In the genomic region with DNA sequence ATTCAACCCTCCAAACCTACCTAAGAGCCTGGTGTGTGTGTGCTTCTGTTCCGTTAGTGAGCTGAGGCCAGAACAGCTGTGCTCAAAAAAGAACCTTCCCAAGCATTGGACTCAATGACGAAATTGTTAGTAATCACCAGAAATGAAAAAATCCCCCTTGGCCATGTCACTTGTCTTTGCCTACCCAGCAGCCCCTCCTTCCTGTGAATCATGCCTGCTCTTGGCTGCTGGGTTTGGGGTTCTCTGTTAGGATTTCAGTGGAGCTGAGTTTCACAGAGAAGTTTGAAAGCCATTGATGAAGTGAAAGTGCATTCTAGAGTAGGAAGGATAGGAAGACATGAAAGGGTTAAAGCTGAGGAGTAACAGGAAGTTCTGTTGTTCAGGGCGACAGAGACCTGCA, we compare ENCODE assay signal across 18 mouse cellular contexts. TPM values are rescaled to one million over a fixed set of nuclear protein-coding genes. Genes with fewer than 3 reads are reported as not detected.
DNase-seq lines count a peak whose midpoint lies in the region; ATAC-seq lines count a peak whose summit lies in the region.
"Had no signal": no experiment of that assay in that cellular context is flagged by ENCODE, and none has a peak within 500 bp of the region (broad histone marks: within the 10 kb centered on the region; RNA-seq: fewer than 3 reads in every experiment).

No protein-coding gene starts in this region.

- WGBS in heart, embryonic 15.5 days = 55% methylated on average over 3 of the region's 3 CpGs
- 71% methylated on average over 3 of the region's 3 CpGs for WGBS in hindbrain, embryonic 12.5 days

- H3K27me3 ChIP-seq in heart, embryonic 15.5 days = no peaks in the 10 kb centered on the region
- no peaks in the 10 kb centered on the region for H3K27me3 ChIP-seq in hindbrain, embryonic 12.5 days
- H3K27me3 ChIP-seq: forebrain, embryonic 13.5 days; limb, embryonic 13.5 days; liver, embryonic 15.5 days; neural tube, embryonic 15.5 days had no signal

- no peak overlapping the region for H3K9ac ChIP-seq in heart, embryonic 15.5 days
- H3K9ac ChIP-seq in hindbrain, embryonic 12.5 days = no peak overlapping the region
- H3K9ac ChIP-seq: forebrain, embryonic 13.5 days; limb, embryonic 13.5 days; liver, embryonic 15.5 days; neural tube, embryonic 15.5 days had no signal

- H3K4me1 ChIP-seq in heart, embryonic 15.5 days (replicated peaks) = peaks cover 5% of the 10 kb centered on the region; the same call in 1 of the 2 replicates
- no peaks in the 10 kb centered on the region for H3K4me1 ChIP-seq in hindbrain, embryonic 12.5 days
- H3K4me1 ChIP-seq: forebrain, embryonic 13.5 days; limb, embryonic 13.5 days; neural tube, embryonic 15.5 days had no signal

- no peak overlapping the region for H3K4me3 ChIP-seq in heart, embryonic 15.5 days
- H3K4me3 ChIP-seq in hindbrain, embryonic 12.5 days = no peak overlapping the region
- H3K4me3 ChIP-seq: forebrain, embryonic 13.5 days; limb, embryonic 13.5 days; liver, embryonic 15.5 days; neural tube, embryonic 15.5 days had no signal

- H3K27ac ChIP-seq in heart, embryonic 15.5 days = peak overlapping the region; percentile 6; the same call in 1 of the 2 replicates
- H3K27ac ChIP-seq in hindbrain, embryonic 12.5 days = no peak overlapping the region
- H3K27ac ChIP-seq: forebrain, embryonic 13.5 days; limb, embryonic 13.5 days; liver, embryonic 15.5 days; neural tube, embryonic 15.5 days had no signal

- no peak for ATAC-seq in heart, embryonic 15.5 days (replicated peaks; ENCODE audit: insufficient number of reproducible peaks, insufficient read depth, low FRiP score, low read depth)
- peak; percentile 37 for ATAC-seq in CD4-positive, CD25-positive, alpha-beta regulatory T cell, adult 4 months
- peak; percentile 87 for ATAC-seq in megakaryocyte, adult 5-6 weeks (ENCODE audit: poor library complexity, severe bottlenecking)
- no peak for ATAC-seq in hindbrain, embryonic 12.5 days (ENCODE audit: low FRiP score)
- ATAC-seq: forebrain, embryonic 13.5 days; hindbrain, embryonic 16.5 days had no signal

- H3K36me3 ChIP-seq in heart, embryonic 15.5 days = peaks cover 45% of the 10 kb centered on the region
- H3K36me3 ChIP-seq in hindbrain, embryonic 12.5 days = peaks cover 42% of the 10 kb centered on the region

- no peak overlapping the region for H3K4me2 ChIP-seq in heart, embryonic 15.5 days
- no peak overlapping the region for H3K4me2 ChIP-seq in hindbrain, embryonic 12.5 days (replicated peaks)
- H3K4me2 ChIP-seq: forebrain, embryonic 13.5 days; limb, embryonic 13.5 days; liver, embryonic 15.5 days; midbrain, embryonic 11.5 days; neural tube, embryonic 15.5 days had no signal

- no peaks in the 10 kb centered on the region for H3K9me3 ChIP-seq in heart, embryonic 15.5 days (replicated peaks)
- H3K9me3 ChIP-seq in hindbrain, embryonic 12.5 days (replicated peaks) = no peaks in the 10 kb centered on the region
- H3K9me3 ChIP-seq: forebrain, embryonic 13.5 days; G1E; limb, embryonic 13.5 days; liver, embryonic 15.5 days; neural tube, embryonic 15.5 days had no signal

- no peak for DNase-seq in heart, postnatal 4 days
- DNase-seq in brain, adult 2 months (ENCODE audit: low read depth, low spot score) = peak; percentile 25
- no peak for DNase-seq in natural killer cell, adult 2 months (ENCODE audit: low spot score in 2 of 2)
- DNase-seq: cerebellum, adult 9-11 months; gastrocnemius, postnatal 25 days; kidney, adult 8-10 months; kidney, postnatal 4 days had no signal

RNA-seq across cellular contexts. Expression of gene Tor1aip1, which starts 29.9 kb away (rescaled TPM):
- 35.7 and 37.9 TPM in 2 replicates for polyA plus RNA-seq in heart, embryonic 15.5 days (2015; fragmentation: Nextera tagmentation; extraction: Ambion mirVana)
- 10 to 100 TPM; 55.1 to 56.3 TPM for total RNA-seq in heart, postnatal 4 days (2021)
- 100 to 1,000 TPM in 1 of 2 experiments, 10 to 100 TPM in 1; 86.3 to 108 TPM for polyA plus RNA-seq in CD4-positive, CD25-positive, alpha-beta regulatory T cell, adult 4 months (2017; shearing (Covaris generic))
- total RNA-seq in megakaryocyte, adult 5-6 weeks (2015) = 152 and 164 TPM in 2 replicates
- 66.1 and 109 TPM in 2 replicates for total RNA-seq in megakaryocyte, adult 5-6 weeks (2017)
- polyA plus RNA-seq in hindbrain, embryonic 12.5 days (2016; fragmentation: Nextera tagmentation; extraction: Ambion mirVana) = 37.2 and 43.1 TPM in 2 replicates

RNA-seq across cellular contexts. Expression of gene Tor1aip2, which starts 30.9 kb away (rescaled TPM):
- polyA plus RNA-seq in heart, embryonic 15.5 days (2015; fragmentation: Nextera tagmentation; extraction: Ambion mirVana) = 69.2 and 77.6 TPM in 2 replicates
- 10 to 100 TPM; 65.9 to 66.6 TPM for total RNA-seq in heart, postnatal 4 days (2021)
- polyA plus RNA-seq in CD4-positive, CD25-positive, alpha-beta regulatory T cell, adult 4 months (2017; shearing (Covaris generic)) = 10 to 100 TPM; 38.3 to 43.9 TPM
- 67.4 and 71.1 TPM in 2 replicates for total RNA-seq in megakaryocyte, adult 5-6 weeks (2015)
- total RNA-seq in megakaryocyte, adult 5-6 weeks (2017) = 36.6 and 38.4 TPM in 2 replicates
- 91.7 and 94.1 TPM in 2 replicates for polyA plus RNA-seq in hindbrain, embryonic 12.5 days (2016; fragmentation: Nextera tagmentation; extraction: Ambion mirVana)

Comparison
In these comparisons a context has a peak if more than half of its experiments do, and no peak if none do; other contexts are left out.
1. ATAC-seq: peak in CD4-positive, CD25-positive, alpha-beta regulatory T cell, adult 4 months (single experiment) and megakaryocyte, adult 5-6 weeks (single experiment); none in heart, embryonic 15.5 days (single experiment) and hindbrain, embryonic 12.5 days (single experiment).